Mouse (Mus musculus): Measurements from ENCODE around the gene Nfkbia.

The Nfkbia gene

GRCm38 (mm10) chr12:55489986-55490721 is 2.3 kb downstream of the Nfkbia start:
- DNase-seq: no peak

GRCm38 (mm10) chr12:55488661-55489447 is 3.6 kb downstream of the Nfkbia start:
- DNase-seq: peak; percentile 10

GRCm38 (mm10) chr12:55487843-55488660 is 4.4 kb downstream of the Nfkbia start:
- no peak for DNase-seq

GRCm38 (mm10) chr12:55486923-55487674 is 5.3 kb downstream of the Nfkbia start:
- no peak for DNase-seq

GRCm38 (mm10) chr12:55484800-55485199 is 7.6 kb downstream of the Nfkbia start:
- no peak for DNase-seq

GRCm38 (mm10) chr12:55484079-55484774 is 8.2 kb downstream of the Nfkbia start:
- no peak for DNase-seq

- no peak for DNase-seq
Measured at GRCm38 (mm10) chr12:55483591-55483990, 8.9 kb downstream of the Nfkbia start.

- no peak for DNase-seq
Measured at GRCm38 (mm10) chr12:55482732-55483131, 9.7 kb downstream of the Nfkbia start.

GRCm38 (mm10) chr12:55481739-55482138 is 10.7 kb downstream of the Nfkbia start:
- DNase-seq: no peak

- DNase-seq: no peak
Measured at GRCm38 (mm10) chr12:55480471-55481153, 11.8 kb downstream of the Nfkbia start.

- DNase-seq: no peak
Measured at GRCm38 (mm10) chr12:55478901-55479300, 13.5 kb downstream of the Nfkbia start.

- no peak for DNase-seq
Measured at GRCm38 (mm10) chr12:55474209-55474583, 18.3 kb downstream of the Nfkbia start.

GRCm38 (mm10) chr12:55473250-55474208 is 18.9 kb downstream of the Nfkbia start:
- DNase-seq: no peak

- DNase-seq: no peak
Measured at GRCm38 (mm10) chr12:55471344-55471743, 21.1 kb downstream of the Nfkbia start.

GRCm38 (mm10) chr12:55470442-55470841 is 22.0 kb downstream of the Nfkbia start:
- no peak for DNase-seq

- DNase-seq: no peak
Measured at GRCm38 (mm10) chr12:55467331-55468180, 24.9 kb downstream of the Nfkbia start.

GRCm38 (mm10) chr12:55466816-55467215 is 25.6 kb downstream of the Nfkbia start:
- no peak for DNase-seq

- DNase-seq: no peak
Measured at GRCm38 (mm10) chr12:55466088-55466701, 26.3 kb downstream of the Nfkbia start.
